Mouse (Mus musculus): ENCODE data around the gene Pdk2. TPM values are rescaled to one million over a fixed set of nuclear protein-coding genes. Genes with fewer than 3 reads are reported as not detected.
A peak's percentile ranks its signal among the peaks of the same experiment; 100 is the strongest.

Pdk2 gene
- polyA plus RNA-seq, 1 experiment from 2014 or later, result 22.7 TPM

GRCm38 (mm10) chr11:94988780-94989561 is 52.2 kb downstream of the Pdk2 start:
- Histone ChIP-seq H3K9ac (peak overlapping the region; percentile 99), H3K36me3 (replicated peaks; ENCODE audit: control insufficient read depth, insufficient read depth) (no peaks in the 10 kb centered on the region), H3K27ac (peak overlapping the region; percentile 97), H3K9me3 (ENCODE audit: control insufficient read depth, low read length) (no peaks in the 10 kb centered on the region), H3K27me3 (ENCODE audit: control insufficient read depth, insufficient read depth, low read length) (no peaks in the 10 kb centered on the region), H3K4me3 (replicated peaks; ENCODE audit: low read length) (peak overlapping the region; percentile 95), H3K4me2 (replicated peaks) (peak overlapping the region; percentile 100), H3K4me1 (replicated peaks; ENCODE audit: control insufficient read depth, insufficient read depth, low read length) (peaks cover 32% of the 10 kb centered on the region)
- DNase-seq (ENCODE audit: low spot score), result no peak
- 20% methylated on average over 10 of the region's 10 CpGs for WGBS
- ATAC-seq (ENCODE audit: low FRiP score), result no peak

- no peak overlapping the region for H3K9ac ChIP-seq
- H3K27me3 ChIP-seq (ENCODE audit: control insufficient read depth, insufficient read depth, low read length), result no peaks in the 10 kb centered on the region
- H3K4me3 ChIP-seq (replicated peaks; ENCODE audit: low read length), result no peak overlapping the region
- peaks cover 21% of the 10 kb centered on the region for H3K4me1 ChIP-seq (replicated peaks; ENCODE audit: control insufficient read depth, insufficient read depth, low read length)
- no peak for ATAC-seq (ENCODE audit: low FRiP score)
- no peaks in the 10 kb centered on the region for H3K36me3 ChIP-seq (replicated peaks; ENCODE audit: control insufficient read depth, insufficient read depth)
- H3K4me2 ChIP-seq (replicated peaks), result no peak overlapping the region
- 83% methylated on average over 8 of the region's 8 CpGs for WGBS
- no peak for DNase-seq (ENCODE audit: low spot score)
- H3K27ac ChIP-seq, result no peak overlapping the region
- no peaks in the 10 kb centered on the region for H3K9me3 ChIP-seq (ENCODE audit: control insufficient read depth, low read length)
Observed at GRCm38 (mm10) chr11:94987851-94988250, 53.3 kb downstream of the Pdk2 start.

- no peaks in the 10 kb centered on the region for H3K9me3 ChIP-seq (ENCODE audit: control insufficient read depth, low read length)
- ATAC-seq (ENCODE audit: low FRiP score), result no peak
- 51% methylated on average over 6 of the region's 6 CpGs for WGBS
- no peak overlapping the region for H3K27ac ChIP-seq
- H3K4me1 ChIP-seq (replicated peaks; ENCODE audit: control insufficient read depth, insufficient read depth, low read length), result peaks cover 19% of the 10 kb centered on the region
- H3K9ac ChIP-seq, result no peak overlapping the region
- no peaks in the 10 kb centered on the region for H3K27me3 ChIP-seq (ENCODE audit: control insufficient read depth, insufficient read depth, low read length)
- no peak overlapping the region for H3K4me3 ChIP-seq (replicated peaks; ENCODE audit: low read length)
- no peak for DNase-seq (ENCODE audit: low spot score)
- no peak overlapping the region for H3K4me2 ChIP-seq (replicated peaks)
- no peaks in the 10 kb centered on the region for H3K36me3 ChIP-seq (replicated peaks; ENCODE audit: control insufficient read depth, insufficient read depth)
Observed at GRCm38 (mm10) chr11:94987341-94987740, 53.8 kb downstream of the Pdk2 start.

- WGBS, result 57% methylated on average over 2 of the region's 2 CpGs
- H3K4me2 ChIP-seq (replicated peaks), result no peak overlapping the region
- no peak for DNase-seq (ENCODE audit: low spot score)
- H3K27me3 ChIP-seq (ENCODE audit: control insufficient read depth, insufficient read depth, low read length), result no peaks in the 10 kb centered on the region
- H3K9ac ChIP-seq, result no peak overlapping the region
- H3K4me1 ChIP-seq (replicated peaks; ENCODE audit: control insufficient read depth, insufficient read depth, low read length), result peaks cover 19% of the 10 kb centered on the region
- H3K4me3 ChIP-seq (replicated peaks; ENCODE audit: low read length), result no peak overlapping the region
- ATAC-seq (ENCODE audit: low FRiP score), result no peak
- no peak overlapping the region for H3K27ac ChIP-seq
- H3K9me3 ChIP-seq (ENCODE audit: control insufficient read depth, low read length), result no peaks in the 10 kb centered on the region
- no peaks in the 10 kb centered on the region for H3K36me3 ChIP-seq (replicated peaks; ENCODE audit: control insufficient read depth, insufficient read depth)
Observed at GRCm38 (mm10) chr11:94986435-94986834, 54.7 kb downstream of the Pdk2 start.

- H3K9me3 ChIP-seq (ENCODE audit: control insufficient read depth, low read length), result no peaks in the 10 kb centered on the region
- WGBS, result 75% methylated on average over 5 of the region's 5 CpGs
Observed at GRCm38 (mm10) chr11:94985822-94986221, 55.3 kb downstream of the Pdk2 start.

GRCm38 (mm10) chr11:94985140-94985539 is 56.0 kb downstream of the Pdk2 start:
- no peak overlapping the region for H3K27ac ChIP-seq
- H3K27me3 ChIP-seq (ENCODE audit: control insufficient read depth, insufficient read depth, low read length), result no peaks in the 10 kb centered on the region
- H3K36me3 ChIP-seq (replicated peaks; ENCODE audit: control insufficient read depth, insufficient read depth), result no peaks in the 10 kb centered on the region
- H3K4me2 ChIP-seq (replicated peaks), result no peak overlapping the region
- no peak overlapping the region for H3K4me3 ChIP-seq (replicated peaks; ENCODE audit: low read length)
- WGBS, result 51% methylated on average over 1 of the region's 1 CpGs
- ATAC-seq (ENCODE audit: low FRiP score) (no peak), DNase-seq (ENCODE audit: low spot score) (no peak)
- H3K4me1 ChIP-seq (replicated peaks; ENCODE audit: control insufficient read depth, insufficient read depth, low read length), result peaks cover 13% of the 10 kb centered on the region
- no peak overlapping the region for H3K9ac ChIP-seq
- H3K9me3 ChIP-seq (ENCODE audit: control insufficient read depth, low read length), result no peaks in the 10 kb centered on the region

More at GRCm38 (mm10) chr11:94985822-94986221, 55.3 kb downstream of the Pdk2 start:
- no peaks in the 10 kb centered on the region for H3K27me3 ChIP-seq (ENCODE audit: control insufficient read depth, insufficient read depth, low read length)
- DNase-seq (ENCODE audit: low spot score) (no peak), ATAC-seq (ENCODE audit: low FRiP score) (no peak)
- H3K9ac ChIP-seq, result no peak overlapping the region
- H3K36me3 ChIP-seq (replicated peaks; ENCODE audit: control insufficient read depth, insufficient read depth), result no peaks in the 10 kb centered on the region
- no peak overlapping the region for H3K27ac ChIP-seq
- no peak overlapping the region for H3K4me3 ChIP-seq (replicated peaks; ENCODE audit: low read length)
- peaks cover 19% of the 10 kb centered on the region for H3K4me1 ChIP-seq (replicated peaks; ENCODE audit: control insufficient read depth, insufficient read depth, low read length)
- no peak overlapping the region for H3K4me2 ChIP-seq (replicated peaks)

- no peaks in the 10 kb centered on the region for H3K9me3 ChIP-seq (ENCODE audit: control insufficient read depth, low read length)
- ATAC-seq (ENCODE audit: low FRiP score), result peak; percentile 36; the same call in 1 of the 2 replicates
- DNase-seq (ENCODE audit: low spot score), result peak; percentile 48
- peak overlapping the region; percentile 26; the same call in 1 of the 2 replicates for H3K9ac ChIP-seq
- peak overlapping the region; percentile 39 for H3K27ac ChIP-seq
- H3K4me1 ChIP-seq (replicated peaks; ENCODE audit: control insufficient read depth, insufficient read depth, low read length), result peaks cover 11% of the 10 kb centered on the region; the same call in 1 of the 2 replicates
- peak overlapping the region; percentile 48 for H3K4me2 ChIP-seq (replicated peaks)
- H3K36me3 ChIP-seq (replicated peaks; ENCODE audit: control insufficient read depth, insufficient read depth), result no peaks in the 10 kb centered on the region
- H3K27me3 ChIP-seq (ENCODE audit: control insufficient read depth, insufficient read depth, low read length), result no peaks in the 10 kb centered on the region
- 81% methylated on average over 11 of the region's 11 CpGs for WGBS
- peak overlapping the region; percentile 15 for H3K4me3 ChIP-seq (replicated peaks; ENCODE audit: low read length)
Observed at GRCm38 (mm10) chr11:94979462-94980179, 61.5 kb downstream of the Pdk2 start.

- no peaks in the 10 kb centered on the region for H3K36me3 ChIP-seq (replicated peaks; ENCODE audit: control insufficient read depth, insufficient read depth)
- peak overlapping the region; percentile 15 for H3K4me3 ChIP-seq (replicated peaks; ENCODE audit: low read length)
- no peaks in the 10 kb centered on the region for H3K9me3 ChIP-seq (ENCODE audit: control insufficient read depth, low read length)
- H3K27ac ChIP-seq, result peak overlapping the region; percentile 96
- H3K27me3 ChIP-seq (ENCODE audit: control insufficient read depth, insufficient read depth, low read length), result no peaks in the 10 kb centered on the region
- peak overlapping the region; percentile 62 for H3K9ac ChIP-seq
- H3K4me1 ChIP-seq (replicated peaks; ENCODE audit: control insufficient read depth, insufficient read depth, low read length), result peaks cover 11% of the 10 kb centered on the region; the same call in 1 of the 2 replicates
- H3K4me2 ChIP-seq (replicated peaks), result peak overlapping the region; percentile 48
- ATAC-seq (ENCODE audit: low FRiP score) (peak; percentile 96), DNase-seq (ENCODE audit: low spot score) (peak; percentile 98)
- under 1% methylated on average over 20 of the region's 20 CpGs for WGBS
Observed at GRCm38 (mm10) chr11:94978947-94979346, 62.2 kb downstream of the Pdk2 start.

- no peak overlapping the region for H3K4me3 ChIP-seq (replicated peaks; ENCODE audit: low read length)
- peak overlapping the region; percentile 62 for H3K9ac ChIP-seq
- DNase-seq (ENCODE audit: low spot score), result no peak
- peak overlapping the region; percentile 48 for H3K4me2 ChIP-seq (replicated peaks)
- no peaks in the 10 kb centered on the region for H3K27me3 ChIP-seq (ENCODE audit: control insufficient read depth, insufficient read depth, low read length)
- no peaks in the 10 kb centered on the region for H3K9me3 ChIP-seq (ENCODE audit: control insufficient read depth, low read length)
- peak overlapping the region; percentile 96 for H3K27ac ChIP-seq
- peak; percentile 54 for ATAC-seq (ENCODE audit: low FRiP score)
- H3K36me3 ChIP-seq (replicated peaks; ENCODE audit: control insufficient read depth, insufficient read depth), result no peaks in the 10 kb centered on the region
- WGBS, result 36% methylated on average over 9 of the region's 9 CpGs
- peaks cover 11% of the 10 kb centered on the region; the same call in 1 of the 2 replicates for H3K4me1 ChIP-seq (replicated peaks; ENCODE audit: control insufficient read depth, insufficient read depth, low read length)
Observed at GRCm38 (mm10) chr11:94978178-94978915, 62.8 kb downstream of the Pdk2 start.

All from hindbrain, embryonic 14.5 days (tissue).